Mouse (Mus musculus) central nervous system, embryonic 11.5 days (tissue): ENCODE measurements around the gene Hic2. TPM values are rescaled to one million over a fixed set of nuclear protein-coding genes. Genes with fewer than 3 reads are reported as not detected.

ENCODE experiments used
- polyA plus RNA-seq: library from polyadenylated mRNA; depleted of rRNA; stranded (reverse); fragments of >200 nt; gene quantifications from 2 replicates; pipeline ENCODE4 v1.2.3, GENCODE M21; 2012; rRNA removed

Gene Hic2
- polyA plus RNA-seq, result 13.4 and 13.9 TPM in 2 replicates

DNA sequence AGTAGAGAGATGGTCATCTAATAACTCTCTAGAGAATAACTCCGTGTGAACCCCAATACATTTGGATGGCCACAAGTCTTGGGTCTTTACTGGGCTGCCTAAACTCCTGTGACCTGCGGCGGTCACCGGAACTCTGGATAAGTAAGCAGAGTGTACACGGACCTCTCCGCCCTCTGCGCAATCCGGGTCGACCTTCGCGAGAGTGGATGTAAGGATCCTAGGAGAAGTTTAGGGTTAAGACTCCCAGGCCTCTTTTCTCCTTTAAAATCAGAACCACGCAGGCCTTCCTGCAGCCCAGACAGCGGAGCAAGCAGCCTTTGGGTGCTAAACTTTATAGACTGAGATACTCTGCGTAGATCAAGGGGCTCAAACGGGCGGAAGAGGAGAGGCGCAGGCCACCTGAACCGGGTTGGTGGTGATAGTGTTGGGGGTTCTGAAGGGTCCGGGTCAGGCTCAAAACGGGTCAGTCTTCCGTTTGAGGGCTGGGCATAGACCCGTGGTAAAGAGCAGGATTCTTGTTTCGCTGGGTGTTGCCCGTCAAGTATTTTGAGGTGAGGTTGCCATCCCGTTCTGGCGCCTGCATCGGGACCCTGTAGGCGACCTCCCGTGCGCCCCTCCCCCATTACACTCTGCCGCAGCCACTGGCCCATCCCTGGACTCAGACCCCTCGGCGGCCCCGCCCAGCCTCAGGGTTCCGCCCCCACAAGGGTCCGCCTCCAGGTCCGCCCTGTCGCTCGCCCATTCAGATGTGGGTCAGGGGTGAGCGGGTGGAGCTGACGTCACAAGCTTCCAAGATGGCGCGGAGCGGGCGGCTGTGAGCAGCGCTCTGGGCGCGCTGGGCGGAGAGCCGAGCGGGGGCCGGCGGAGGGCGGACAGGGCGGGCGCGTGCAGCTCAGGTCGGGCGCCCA, at the start of gene Hic2:
Gene Hic2, plus strand, starts transcription at position 779 of the 908 bp plus-strand sequence.

DNA sequence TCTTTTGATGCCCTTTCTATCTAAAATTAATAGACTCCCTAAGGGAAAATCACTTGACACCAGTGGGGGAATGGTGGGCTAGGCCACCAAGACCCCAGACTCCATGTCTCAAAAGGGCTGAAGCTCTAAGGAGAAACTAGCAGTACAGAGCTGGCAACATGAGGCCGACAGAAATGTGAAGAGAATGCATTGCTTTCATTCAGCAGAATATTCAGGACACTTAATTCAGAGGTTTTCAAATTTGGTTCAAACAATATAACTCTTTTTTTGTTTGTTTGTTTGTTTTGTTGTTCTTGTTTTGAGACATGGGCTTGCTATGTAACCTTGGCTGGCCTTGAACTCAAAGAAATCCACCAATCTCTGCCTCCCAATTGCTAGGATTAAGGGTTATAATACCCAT, 30.8 kb upstream of the Hic2 start, which contains the start of gene Ube2l3:
Gene Ube2l3, minus strand, starts transcription at position 101 of the 400 bp plus-strand sequence.

DNA sequence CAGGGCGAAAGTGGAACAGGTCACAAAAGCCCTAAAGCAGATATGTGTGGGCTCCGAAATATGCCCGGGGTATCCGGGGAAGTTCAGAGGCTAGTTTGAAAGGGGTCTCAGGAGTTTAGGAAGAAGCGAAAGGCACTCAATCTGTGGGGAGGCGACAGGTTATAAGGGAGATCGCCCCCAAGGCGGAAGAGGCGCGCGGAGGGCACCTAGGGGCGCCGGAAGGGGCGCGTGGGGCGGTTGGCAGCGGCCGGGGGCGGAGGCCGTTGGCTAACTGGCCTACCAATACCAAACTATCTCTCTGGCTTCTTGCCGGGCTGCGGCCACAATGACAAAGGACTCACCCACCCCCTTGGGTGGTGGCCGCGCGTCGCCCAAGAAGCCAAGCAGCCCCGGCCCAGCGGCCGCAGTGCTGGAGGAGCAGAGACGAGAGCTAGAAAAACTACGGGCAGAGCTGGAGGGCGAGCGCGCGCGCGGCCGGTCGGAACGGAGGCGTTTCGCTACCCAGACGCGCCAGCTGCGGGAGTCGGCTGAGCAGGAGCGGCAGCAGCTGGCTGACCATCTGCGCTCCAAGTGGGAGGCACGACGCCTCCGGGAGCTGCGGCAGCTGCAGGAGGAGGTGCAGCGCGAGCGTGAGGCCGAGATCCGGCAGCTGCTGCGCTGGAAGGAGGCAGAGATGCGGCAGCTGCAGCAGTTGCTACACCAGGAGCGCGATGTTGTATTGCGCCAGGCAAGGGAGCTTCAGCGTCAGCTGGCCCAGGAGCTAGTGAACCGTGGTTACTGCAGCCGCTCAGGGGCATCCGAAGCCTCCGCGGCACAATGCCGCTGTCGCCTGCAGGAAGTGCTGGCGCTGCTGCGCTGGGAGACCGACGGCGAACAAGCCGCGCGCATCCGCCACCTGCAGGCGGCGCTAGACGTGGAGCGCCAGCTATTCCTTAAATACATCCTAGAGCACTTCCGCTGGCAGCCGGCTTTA, 24.7 kb upstream of the Hic2 start, which contains the start of gene Rimbp3:
Gene Rimbp3, plus strand, starts transcription at position 215 of the 973 bp plus-strand sequence.

DNA sequence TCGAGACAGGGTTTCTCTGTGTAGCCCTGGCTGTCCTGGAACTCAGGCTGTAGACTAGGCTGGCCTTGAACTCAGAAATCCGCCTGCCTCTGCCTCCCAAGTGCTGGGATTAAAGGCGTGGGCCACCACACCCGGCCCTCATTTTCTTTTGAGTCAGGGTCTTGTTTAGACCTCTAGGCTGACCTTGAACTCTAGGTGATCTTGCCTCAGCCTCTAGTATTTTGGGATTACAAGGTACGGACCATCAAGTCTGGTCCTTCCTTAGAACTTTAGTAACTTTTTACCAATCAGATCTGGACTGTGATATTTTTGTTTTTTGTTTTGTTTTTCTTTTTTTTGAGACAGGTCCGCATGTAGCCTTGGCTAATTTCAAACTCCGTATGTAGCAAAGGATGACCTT, 42.3 kb downstream of the Hic2 start, which contains the start of gene Tmem191c:
Gene Tmem191c, plus strand, starts transcription at position 357 of the 400 bp plus-strand sequence.

Other genes starting within 250 kb of the Hic2 start
- gene Ypel1, start 163.9 kb upstream of the Hic2 start, polyA plus RNA-seq, result 34.7 and 48.8 TPM in 2 replicates
- 96.2 and 130 TPM in 2 replicates for gene Ppil2, start 122.3 kb upstream of the Hic2 start, polyA plus RNA-seq
- 119 and 159 TPM in 2 replicates for gene 2610318N02Rik, start 108.4 kb upstream of the Hic2 start, polyA plus RNA-seq
- 35.9 and 36.1 TPM in 2 replicates for gene Sdf2l1, start 101.2 kb upstream of the Hic2 start, polyA plus RNA-seq
- 9.8 and 10.6 TPM in 2 replicates for gene Ydjc, start 89.0 kb upstream of the Hic2 start, polyA plus RNA-seq
- gene Ccdc116, start 86.3 kb upstream of the Hic2 start, polyA plus RNA-seq, result 1.7 and 1.9 TPM in 2 replicates
- gene Ube2l3, start 30.9 kb upstream of the Hic2 start, polyA plus RNA-seq, result 157 and 191 TPM in 2 replicates
- gene Rimbp3, start 25.0 kb upstream of the Hic2 start, polyA plus RNA-seq, result 0.81 and 1.0 TPM in 2 replicates
- gene Tmem191c, start 42.5 kb downstream of the Hic2 start, polyA plus RNA-seq, result 24.4 and 41.8 TPM in 2 replicates
- gene Serpind1, start 97.8 kb downstream of the Hic2 start, polyA plus RNA-seq, result 3.5 and 5.9 TPM in 2 replicates
- gene Snap29, start 172.4 kb downstream of the Hic2 start, polyA plus RNA-seq, result 7.0 and 10.6 TPM in 2 replicates
- 52.9 and 69.5 TPM in 2 replicates for gene Pi4ka, start 172.7 kb downstream of the Hic2 start, polyA plus RNA-seq
- 33.1 and 39.4 TPM in 2 replicates for gene Crkl, start 218.4 kb downstream of the Hic2 start, polyA plus RNA-seq